Mouse (Mus musculus) cerebellum, adult 2 months (tissue): ENCODE measurements around the gene Gm16503.

ENCODE experiments used
- CTCF ChIP-seq: fragments of 200-500 bp; IDR thresholded peaks from 2 replicates; pipeline ENCODE4 v1.5.1; 2011; ENCODE audit warnings: low read depth, mild to moderate bottlenecking, control low read depth, low read length, moderate library complexity, borderline replicate concordance; ENCODE audit not compliant: insufficient read depth
- POLR2A ChIP-seq: fragments of 200-500 bp; IDR thresholded peaks from 2 replicates; pipeline ENCODE4 v1.6.1; 2011; ENCODE audit warnings: low read length, control low read depth, borderline replicate concordance; ENCODE audit not compliant: insufficient read depth

GRCm38 (mm10) chr4:147509174-147509573, 30.8 kb upstream of the Gm16503 start:
- TF ChIP-seq POLR2A, result no peak
- TF ChIP-seq CTCF, result no peak
